Mouse (Mus musculus) neutrophil, adult 5-6 weeks (primary cell): Measurements from ENCODE around the gene Gpcpd1. TPM values are rescaled to one million over a fixed set of nuclear protein-coding genes. Genes with fewer than 3 reads are reported as not detected.
"Not testable (repeated sequence)": the region's sequence is repeated elsewhere in the genome, so short reads cannot be mapped to it uniquely, and the experiment has no call there.

Experiments
- ATAC-seq: fragments of 151-379, 151-347 bp; 2 replicates; pipeline ENCODE4 v1.8.0; 2017; ENCODE audit warnings: mild to moderate bottlenecking, moderate TSS enrichment; ENCODE audit not compliant: insufficient number of reproducible peaks, poor library complexity, low FRiP score, severe bottlenecking; ENCODE audit errors: extremely low read depth
- total RNA-seq: library from RNA; stranded (forward); fragments of 200-1000 nt; gene quantifications from 2 replicates; pipeline ENCODE4 v1.2.3, GENCODE M21; 2017

The Gpcpd1 gene
- total RNA-seq, 1 experiment from 2014 or later, result 604 TPM

DNA sequence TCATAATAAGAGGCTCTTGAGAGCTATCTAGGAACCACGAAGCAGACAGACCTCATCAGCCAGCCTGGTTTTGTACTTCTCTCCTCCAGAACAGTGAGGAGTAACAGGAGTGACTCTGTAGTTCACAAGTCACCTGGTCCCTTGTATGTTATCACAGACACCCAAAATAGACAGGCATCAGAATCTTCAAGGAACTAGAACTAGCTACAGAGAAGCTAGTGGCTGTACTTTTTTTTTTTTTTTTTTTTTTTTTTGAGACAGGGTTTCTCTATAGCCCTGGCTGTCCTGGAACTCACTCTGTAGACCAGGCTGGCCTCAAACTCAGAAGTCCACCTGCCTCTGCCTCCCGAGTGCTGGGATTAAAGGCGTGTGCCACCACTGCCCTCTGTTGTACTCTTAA is 4.0 kb upstream of the Gpcpd1 start:
- not testable (repeated sequence) for ATAC-seq

DNA sequence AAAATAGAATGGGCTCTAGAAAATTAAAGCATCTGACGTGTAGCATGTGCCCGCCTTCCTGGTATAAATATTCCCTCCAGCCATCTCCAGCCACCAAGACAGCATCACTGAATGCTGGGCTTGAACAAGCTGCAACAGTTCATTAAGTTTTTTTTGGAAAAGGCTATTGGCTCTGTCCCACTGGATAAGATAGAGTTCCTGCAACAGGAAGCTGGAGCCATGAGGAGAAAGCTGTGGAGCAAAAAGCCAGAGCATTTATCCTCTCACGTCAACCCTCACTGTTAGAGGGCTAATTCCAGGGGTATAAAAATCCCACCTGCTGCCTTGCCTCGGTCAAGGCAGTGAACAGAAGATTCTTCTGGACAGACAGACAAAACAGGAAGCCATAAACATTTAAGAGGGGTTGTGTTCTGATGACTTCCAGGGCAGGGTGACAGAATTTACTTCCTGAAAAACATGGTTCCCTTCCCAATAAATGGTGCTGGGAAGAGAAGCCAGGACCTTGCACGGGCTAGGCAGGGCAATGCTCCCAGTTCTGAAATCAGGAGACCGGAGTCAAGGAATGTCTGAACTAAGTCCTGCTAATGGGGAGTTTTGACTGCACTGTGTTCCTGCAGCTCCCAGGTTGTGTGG is 2.5 kb upstream of the Gpcpd1 start:
- no peak for ATAC-seq

DNA sequence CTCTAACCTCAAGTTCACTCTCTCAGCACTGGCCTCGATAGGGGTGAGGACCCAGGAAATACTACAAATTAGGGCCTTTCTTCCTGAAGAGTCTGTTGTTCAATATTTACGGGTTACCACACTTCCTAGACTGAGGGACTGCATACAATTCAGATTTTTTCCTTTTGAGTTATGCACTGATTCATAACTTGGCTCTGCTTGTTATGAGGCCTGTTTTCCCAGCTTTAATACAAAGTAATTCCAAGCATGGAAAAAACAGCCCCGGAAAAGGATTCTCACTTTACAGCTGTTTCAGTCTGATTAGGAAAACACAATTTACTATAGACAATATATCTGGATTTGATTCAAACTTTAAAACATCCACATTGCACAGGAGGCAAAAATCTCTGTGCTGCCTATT is 1.5 kb downstream of the Gpcpd1 start:
- ATAC-seq, result no peak

DNA sequence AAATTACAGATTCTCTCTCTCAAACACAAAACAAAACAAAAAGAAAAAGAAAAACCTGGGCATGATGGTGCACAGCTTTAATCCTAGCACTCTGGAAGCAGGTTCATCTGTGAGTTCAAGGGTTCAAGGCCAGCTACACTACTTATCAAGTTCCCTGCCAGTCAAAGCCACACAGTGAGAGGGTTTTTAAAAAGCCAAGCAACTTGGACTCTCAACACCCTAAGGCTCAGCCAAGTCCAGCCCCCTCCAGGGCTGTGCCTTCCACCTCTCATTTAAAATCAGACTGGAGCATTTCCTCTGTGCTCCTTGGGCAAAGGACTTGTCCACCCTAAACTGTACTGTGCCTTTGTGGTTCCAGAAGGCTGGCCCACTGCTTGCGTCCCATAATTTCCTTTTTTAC is 3.3 kb downstream of the Gpcpd1 start:
- no peak for ATAC-seq

DNA sequence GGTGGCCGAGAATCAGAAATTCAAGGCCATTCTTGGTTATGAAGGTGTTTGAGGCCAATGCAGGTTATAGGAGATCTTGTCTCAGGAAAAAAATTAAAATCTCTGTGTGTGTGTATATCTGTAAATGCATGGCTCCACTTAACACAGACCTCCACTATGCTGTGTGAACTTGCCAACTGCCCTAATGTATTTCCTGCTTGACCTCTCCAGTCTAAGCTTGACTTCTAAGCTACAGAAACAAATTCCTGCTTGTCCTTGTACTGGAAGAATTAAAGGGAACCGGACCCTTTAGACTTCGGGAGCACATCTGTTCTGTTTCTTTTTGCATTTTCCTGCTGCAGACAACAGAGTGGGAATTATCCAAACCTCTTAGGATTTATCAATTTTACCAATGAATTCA is 4.4 kb downstream of the Gpcpd1 start:
- ATAC-seq, result no peak

DNA sequence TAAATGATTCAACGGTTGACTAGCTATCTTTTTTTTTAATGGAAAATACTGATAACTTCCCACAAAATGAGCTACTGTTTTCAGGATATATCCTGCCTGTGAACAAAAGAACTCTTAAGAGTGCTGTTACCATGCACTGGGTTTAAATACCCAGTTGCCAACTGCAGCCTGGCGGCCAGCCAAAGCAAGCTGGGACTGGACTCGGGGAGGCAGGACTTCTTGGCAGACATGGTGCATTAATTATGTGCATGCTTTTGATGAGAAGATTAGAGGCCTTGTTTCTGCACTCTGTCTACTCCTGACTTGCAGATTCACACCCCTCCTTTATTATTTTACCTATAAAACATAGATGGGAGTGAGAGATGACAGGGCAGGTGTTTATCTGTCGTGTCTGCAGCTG is 5.3 kb downstream of the Gpcpd1 start:
- no peak for ATAC-seq

DNA sequence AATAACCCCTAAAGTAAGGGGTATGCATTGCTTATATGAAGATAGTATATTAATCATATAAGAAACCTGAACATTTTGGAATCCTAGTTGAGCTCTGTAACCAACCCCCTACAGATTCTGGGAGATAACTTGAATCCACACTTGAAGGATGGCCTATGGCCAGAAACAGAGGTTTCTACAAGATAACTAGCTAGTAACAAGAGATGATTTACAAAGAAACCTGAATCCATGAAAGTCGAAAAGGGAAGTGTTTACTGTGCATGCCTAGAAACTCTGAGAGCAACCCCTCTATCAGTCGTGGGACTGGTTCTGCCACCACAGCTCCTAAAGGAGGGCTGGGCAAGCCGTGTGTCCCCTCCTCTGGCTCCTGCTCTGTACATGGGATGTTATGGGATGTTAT is 7.8 kb downstream of the Gpcpd1 start:
- ATAC-seq, result no peak

DNA sequence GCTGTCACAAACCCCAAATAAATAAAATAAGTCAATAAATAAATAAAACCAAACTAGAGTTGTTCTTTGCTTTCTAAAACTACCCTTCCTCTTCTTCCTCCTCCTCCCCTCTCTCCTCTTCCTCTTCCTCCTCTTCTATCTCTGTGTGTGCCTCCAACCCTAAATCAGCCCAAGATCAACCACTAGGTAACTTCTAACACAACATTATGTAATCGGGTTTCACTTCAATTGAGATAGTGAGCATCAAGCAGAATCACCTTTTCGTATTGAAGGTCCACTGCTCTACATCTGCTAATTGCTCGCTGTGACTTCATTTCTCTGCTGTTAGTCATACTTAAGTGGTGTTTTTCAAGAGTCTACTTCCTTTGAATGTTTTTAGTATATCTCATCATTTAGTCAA is 8.8 kb downstream of the Gpcpd1 start:
- ATAC-seq, result no peak

DNA sequence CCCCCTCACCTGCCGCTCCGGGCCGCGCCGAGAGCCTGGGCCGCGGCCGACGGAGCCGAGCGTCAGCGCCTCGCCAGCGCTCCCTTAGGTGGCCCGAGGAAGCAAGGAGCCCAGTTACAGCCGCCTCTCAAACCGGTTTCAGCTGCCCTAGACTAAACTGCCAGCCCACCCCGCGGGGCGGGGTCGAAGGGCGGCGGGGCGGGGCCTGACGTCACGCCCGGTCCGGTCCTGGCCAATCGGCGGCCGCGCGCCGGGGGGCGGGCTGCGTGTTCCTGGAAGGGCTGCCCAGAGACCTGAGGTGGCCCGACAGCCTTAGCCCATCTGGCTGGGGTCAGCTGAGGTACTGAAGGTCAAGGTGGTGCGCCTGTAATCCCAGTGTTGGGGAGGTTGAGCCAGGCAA is 9.5 kb downstream of the Gpcpd1 start:
- peak; percentile 94 for ATAC-seq

DNA sequence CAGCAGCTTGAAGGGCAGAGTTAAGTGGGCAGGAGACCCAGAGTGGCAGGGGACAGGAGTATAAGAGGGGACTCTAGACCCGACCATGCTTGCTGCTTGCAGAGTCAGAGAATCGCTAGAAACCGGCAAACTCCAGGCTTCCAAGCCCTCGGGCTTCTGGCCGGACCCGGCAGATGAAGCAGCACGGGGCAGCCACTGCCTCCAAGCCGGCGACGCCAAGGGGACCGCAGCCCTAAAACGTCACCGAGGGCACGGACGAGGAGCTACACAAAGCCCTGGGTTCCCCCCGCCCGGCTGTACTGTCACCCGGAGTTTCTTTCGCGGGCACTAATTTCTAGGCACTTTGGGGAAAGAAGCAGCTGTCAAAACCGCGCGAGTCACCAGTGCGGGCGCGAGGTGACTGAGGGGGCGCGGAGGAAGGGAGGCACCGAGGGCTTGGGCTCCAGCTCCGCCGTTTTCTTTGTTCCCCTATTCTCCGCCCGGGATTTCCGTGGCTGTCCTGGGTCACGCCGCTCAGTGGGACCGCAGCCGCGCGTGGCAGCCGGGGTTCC is 10.0 kb downstream of the Gpcpd1 start:
- peak; percentile 47 for ATAC-seq

DNA sequence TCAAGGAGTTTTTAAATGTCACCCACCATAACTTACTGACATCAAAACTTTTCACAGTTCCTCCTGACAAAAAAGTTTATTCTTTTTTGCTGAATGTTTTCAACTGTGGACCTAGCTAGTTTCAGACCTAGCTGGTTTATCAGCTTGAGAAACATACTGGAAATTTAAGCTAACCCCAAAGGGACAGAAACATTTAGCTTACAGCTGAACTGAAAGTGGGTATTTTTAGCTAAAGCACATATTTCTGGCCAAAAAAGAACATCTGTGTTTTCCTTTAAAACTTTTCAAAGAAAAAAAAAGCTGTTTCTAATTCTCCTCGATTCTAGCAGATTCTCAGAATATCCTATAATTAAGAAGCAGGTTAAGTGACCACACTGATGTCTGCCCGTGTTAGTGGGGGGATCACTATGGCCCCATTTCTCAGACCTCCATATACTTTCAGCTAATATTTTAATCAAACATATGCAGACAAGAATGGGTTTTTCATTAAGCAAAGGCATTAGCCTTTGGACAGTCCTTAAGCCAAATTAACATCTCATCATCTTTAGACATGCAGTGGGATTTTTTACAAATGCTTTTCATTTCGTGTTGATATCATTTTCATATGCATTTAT is 10.9 kb downstream of the Gpcpd1 start:
- ATAC-seq, result no peak

DNA sequence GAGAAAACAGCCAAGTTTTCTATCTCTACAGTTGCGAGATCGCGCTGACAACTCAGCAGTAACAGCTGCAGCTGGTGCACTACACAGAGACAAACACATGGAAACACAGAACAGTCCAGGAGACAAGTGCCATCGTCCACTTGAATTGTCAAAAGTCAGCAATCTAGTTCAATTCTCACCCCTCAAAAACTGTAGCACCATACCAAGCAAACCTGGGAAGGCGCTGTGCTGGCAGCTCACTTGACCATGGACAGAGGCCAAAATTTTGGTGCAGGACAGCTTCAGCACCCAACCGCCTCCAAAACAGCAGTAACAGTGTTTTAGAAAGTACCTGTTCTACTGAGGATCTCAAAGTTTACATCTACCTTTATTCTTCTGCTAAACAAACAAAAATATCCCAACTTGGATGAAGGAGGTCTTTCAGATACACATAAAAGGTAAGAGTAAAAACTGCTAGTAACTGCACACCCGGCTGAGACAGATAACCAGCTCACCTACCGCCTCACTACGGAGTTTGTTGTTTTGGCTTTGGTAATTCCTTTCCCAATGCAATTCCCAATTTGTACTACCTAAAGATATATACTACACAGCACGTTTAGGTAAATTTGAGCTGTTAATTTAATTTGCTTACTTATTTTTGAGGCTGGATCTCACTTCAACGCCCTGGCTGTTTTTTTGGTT is 11.6 kb downstream of the Gpcpd1 start:
- ATAC-seq, result no peak

DNA sequence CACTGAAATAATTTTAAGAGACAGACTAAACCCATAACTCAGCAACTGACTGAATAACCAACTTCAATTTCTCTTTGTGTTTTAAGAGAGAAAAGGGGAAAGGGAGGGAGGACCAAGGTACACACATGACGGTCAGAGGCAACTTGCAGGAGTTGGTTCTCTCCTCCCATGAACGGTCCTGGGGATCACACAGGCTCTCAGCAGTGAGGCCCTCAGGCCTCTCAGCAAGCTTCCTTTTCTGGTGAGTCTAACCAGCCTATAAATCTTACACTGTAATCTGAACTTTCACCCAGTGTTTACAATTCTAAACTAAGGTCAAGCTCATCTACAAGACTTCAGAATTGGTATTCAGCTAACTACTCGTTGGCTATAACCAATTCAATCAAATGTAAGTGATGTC is 12.3 kb downstream of the Gpcpd1 start:
- ATAC-seq, result no peak

DNA sequence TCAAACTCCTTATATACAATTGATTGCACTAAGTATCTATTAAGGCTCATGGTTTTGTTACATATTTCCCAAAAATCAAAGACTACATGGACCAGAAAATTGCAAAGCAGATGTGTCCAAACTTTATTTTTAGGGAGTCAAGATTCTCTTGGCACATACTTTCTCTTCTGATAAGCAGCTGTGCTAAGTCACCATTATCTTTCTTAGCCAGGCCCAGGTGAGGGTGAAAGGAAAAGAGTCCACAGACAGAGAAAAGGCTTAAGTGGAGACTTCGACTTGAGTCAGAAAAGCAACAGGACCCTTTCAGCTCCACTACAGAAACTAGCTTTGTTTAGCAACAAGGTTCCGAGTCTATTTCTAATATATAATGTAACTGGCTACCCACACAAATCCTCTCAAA is 14.2 kb downstream of the Gpcpd1 start:
- no peak for ATAC-seq

DNA sequence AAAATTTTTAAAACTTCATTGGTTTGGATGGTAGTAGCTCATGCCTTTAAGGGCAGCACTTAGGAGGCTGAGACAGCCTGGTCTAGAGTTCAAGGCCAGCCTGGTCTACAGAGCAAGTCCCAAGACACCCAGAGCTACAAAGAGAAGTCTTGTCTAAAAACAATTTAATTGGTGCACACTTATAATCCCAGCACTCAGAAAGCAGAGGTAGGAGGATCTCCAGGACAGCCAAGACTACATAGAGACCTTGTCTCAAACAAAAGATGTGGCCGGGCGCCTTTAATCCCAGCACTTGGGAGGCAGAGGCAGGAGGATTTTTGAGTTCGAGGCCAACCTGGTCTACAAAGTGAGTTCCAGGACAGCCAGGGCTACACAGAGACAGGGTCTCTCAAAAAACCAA is 14.9 kb downstream of the Gpcpd1 start:
- no peak for ATAC-seq

DNA sequence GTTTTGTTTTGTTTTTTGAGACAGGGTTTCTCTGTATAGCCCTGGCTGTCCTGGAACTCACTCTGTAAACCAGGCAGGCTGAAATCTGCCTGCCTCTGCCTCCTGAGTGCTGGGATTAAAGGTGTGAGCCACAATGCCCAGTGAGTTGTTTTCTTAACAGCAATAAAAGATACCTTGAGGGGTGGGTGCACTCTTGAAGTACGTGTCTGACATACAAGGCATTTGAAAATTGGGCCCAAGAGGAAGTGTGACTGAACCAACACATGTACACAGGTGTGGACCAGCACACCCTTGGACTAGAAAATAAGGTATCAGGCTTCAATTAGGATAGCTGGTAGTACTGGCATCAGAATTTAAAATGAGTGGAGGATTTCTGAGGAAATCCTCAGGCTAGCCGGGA is 16.2 kb downstream of the Gpcpd1 start:
- no peak for ATAC-seq

DNA sequence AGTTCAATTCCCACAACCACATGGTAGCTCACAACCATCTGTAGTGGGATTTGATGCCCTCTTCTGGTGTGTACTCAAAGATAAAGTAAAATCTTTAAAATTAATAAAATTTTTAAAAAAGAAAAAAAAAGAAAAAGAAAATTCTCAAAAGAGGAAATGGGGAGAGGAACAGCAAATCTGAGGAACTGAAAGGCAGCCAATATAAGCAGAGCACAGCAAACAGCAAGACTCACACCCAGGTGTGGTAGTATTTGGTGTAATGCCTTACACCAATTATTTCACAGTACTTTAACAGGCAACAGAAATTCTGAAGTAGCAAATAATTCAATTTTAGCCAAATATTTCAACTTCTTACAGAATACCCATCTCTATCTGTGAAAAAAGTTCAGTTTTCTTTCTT is 16.7 kb downstream of the Gpcpd1 start:
- no peak for ATAC-seq

DNA sequence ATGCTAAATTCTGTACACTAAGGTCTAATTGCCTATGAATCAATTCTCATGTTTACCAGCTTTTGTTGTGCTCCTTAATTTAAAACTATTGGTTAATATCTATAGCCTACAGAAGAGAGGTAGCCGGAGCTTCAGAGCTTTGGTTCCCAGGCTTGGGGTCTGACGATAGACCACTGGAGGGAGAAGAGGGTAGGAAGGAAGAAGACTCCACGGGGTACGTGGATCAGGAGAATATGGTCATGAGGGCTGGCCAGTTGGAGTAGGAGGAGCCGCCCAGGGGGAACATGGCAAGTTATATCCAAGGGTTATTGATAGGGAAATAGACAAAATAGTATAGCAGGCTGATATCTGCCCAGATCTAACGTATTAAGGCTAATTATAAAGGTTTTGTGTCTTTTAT is 17.8 kb downstream of the Gpcpd1 start:
- ATAC-seq, result no peak

DNA sequence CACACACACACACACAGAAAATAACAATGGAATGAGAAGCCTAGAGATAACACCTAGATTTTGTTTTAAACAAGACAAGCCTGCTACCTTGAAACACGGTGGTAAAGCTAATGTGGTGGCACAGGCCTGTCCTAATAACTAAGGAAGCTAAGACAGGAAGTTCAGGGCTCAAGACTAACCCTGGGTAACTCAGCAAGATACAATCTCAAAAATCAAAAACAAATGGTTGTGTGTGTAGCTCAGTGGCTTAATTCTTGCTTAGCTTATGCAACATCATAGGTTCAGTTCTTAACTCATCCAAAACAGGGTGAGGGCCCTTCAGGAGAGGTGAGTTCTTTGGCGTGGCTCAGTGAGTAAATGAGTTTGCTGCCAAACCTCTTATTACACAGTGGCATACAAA is 20.1 kb downstream of the Gpcpd1 start:
- no peak for ATAC-seq

DNA sequence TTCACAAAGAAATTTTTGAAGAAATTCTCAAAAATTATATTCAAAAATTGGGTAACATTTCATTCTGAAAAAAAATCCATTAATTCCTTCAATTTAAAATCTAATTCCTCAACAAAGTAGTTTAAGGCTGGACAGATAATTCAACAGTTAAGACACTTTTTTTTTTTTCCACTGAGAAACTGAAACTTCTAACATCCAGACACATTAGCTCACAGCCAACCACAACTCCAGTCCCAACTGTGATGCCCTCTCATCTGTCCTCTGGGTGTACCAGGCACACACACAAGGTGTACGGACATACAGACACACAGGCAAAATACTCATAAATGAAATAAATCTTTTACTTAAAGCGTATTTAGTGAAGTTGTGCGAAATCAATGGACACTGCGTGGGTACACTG is 25.7 kb downstream of the Gpcpd1 start:
- no peak for ATAC-seq
